11 mouse cellular contexts compared by ENCODE assay signal in the genomic region with DNA sequence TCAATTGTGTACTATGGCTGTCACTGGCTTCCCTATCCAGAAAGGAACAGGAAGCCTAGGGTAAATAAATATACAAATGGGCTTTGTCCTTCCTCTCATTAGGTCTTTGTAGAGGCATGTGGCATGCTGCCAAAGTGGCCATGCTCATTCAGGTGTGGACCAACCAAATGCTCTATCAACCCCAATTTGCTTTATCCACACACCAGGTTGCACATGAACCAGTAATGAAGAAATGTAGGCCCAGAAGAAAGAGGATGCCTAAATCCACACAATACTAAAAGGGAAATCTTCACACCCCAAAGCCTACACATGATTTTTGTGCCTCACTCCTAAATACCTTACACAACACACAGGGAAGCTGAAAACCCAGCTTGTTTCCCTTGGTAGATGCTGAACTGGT. TPM values are rescaled to one million over a fixed set of nuclear protein-coding genes. Genes with fewer than 3 reads are reported as not detected.
DNase-seq lines count a peak whose midpoint lies in the region; ATAC-seq and TF ChIP-seq lines count a peak whose summit lies in the region.
"Had no signal": no experiment of that assay in that cellular context is flagged by ENCODE, and none has a peak within 500 bp of the region (broad histone marks: within the 10 kb centered on the region; RNA-seq: fewer than 3 reads in every experiment).

No protein-coding gene starts in this region.

- no peak for TF ChIP-seq CTCF in hindbrain, postnatal 0 days (IDR thresholded peaks at IDR 0.05; ENCODE audit: low read depth)

- peak; percentile 57 for DNase-seq in hindbrain, postnatal 0 days (ENCODE audit: low spot score)
- no peak for DNase-seq in hindbrain, embryonic 10.5 days (ENCODE audit: low spot score)
- peak; percentile 42 for DNase-seq in Muller cell, postnatal 12 days (ENCODE audit: inconsistent ontology term)
- DNase-seq in cerebellum, adult 11-12 months, result peak; percentile 76
- DNase-seq in kidney, adult 8-10 months, result peak; percentile 24 to 35
- no peak for DNase-seq in embryonic facial prominence, embryonic 10.5 days (ENCODE audit: low spot score)
- DNase-seq in urinary bladder, postnatal 25 days (ENCODE audit: low spot score), result no peak

- no peak for ATAC-seq in hindbrain, postnatal 0 days
- ATAC-seq in megakaryocyte, adult 5-6 weeks (ENCODE audit: poor library complexity, severe bottlenecking), result no peak

- H3K9ac ChIP-seq in hindbrain, postnatal 0 days (replicated peaks; ENCODE audit: low read length), result no peak overlapping the region
- H3K9ac ChIP-seq: embryonic facial prominence, embryonic 15.5 days; midbrain, embryonic 13.5 days had no signal

- H3K36me3 ChIP-seq in hindbrain, postnatal 0 days (ENCODE audit: insufficient read depth, low read length), result peaks cover 48% of the 10 kb centered on the region
- H3K36me3 ChIP-seq in hindbrain, embryonic 10.5 days, result peaks cover 100% of the 10 kb centered on the region
- peaks cover 100% of the 10 kb centered on the region for H3K36me3 ChIP-seq in embryonic facial prominence, embryonic 10.5 days (replicated peaks)

- no peaks in the 10 kb centered on the region for H3K9me3 ChIP-seq in hindbrain, postnatal 0 days (ENCODE audit: low read length)
- no peaks in the 10 kb centered on the region for H3K9me3 ChIP-seq in hindbrain, embryonic 10.5 days
- no peaks in the 10 kb centered on the region for H3K9me3 ChIP-seq in embryonic facial prominence, embryonic 10.5 days
- H3K9me3 ChIP-seq: embryonic facial prominence, embryonic 15.5 days; midbrain, embryonic 13.5 days had no signal

- no peak overlapping the region for H3K4me3 ChIP-seq in hindbrain, postnatal 0 days (ENCODE audit: low read length)
- no peak overlapping the region for H3K4me3 ChIP-seq in hindbrain, embryonic 10.5 days
- H3K4me3 ChIP-seq in embryonic facial prominence, embryonic 10.5 days, result no peak overlapping the region
- H3K4me3 ChIP-seq: embryonic facial prominence, embryonic 15.5 days; midbrain, embryonic 13.5 days had no signal

- H3K27me3 ChIP-seq in hindbrain, postnatal 0 days (ENCODE audit: insufficient read depth, low read length), result no peaks in the 10 kb centered on the region
- no peaks in the 10 kb centered on the region for H3K27me3 ChIP-seq in hindbrain, embryonic 10.5 days (ENCODE audit: insufficient read depth, poor library complexity, severe bottlenecking)
- no peaks in the 10 kb centered on the region for H3K27me3 ChIP-seq in embryonic facial prominence, embryonic 10.5 days (replicated peaks; ENCODE audit: low read depth, poor library complexity, severe bottlenecking)
- H3K27me3 ChIP-seq: embryonic facial prominence, embryonic 15.5 days; midbrain, embryonic 13.5 days had no signal

- no peak overlapping the region for H3K4me2 ChIP-seq in hindbrain, postnatal 0 days (ENCODE audit: low read depth, low read length)
- H3K4me2 ChIP-seq: embryonic facial prominence, embryonic 15.5 days; midbrain, embryonic 13.5 days had no signal

- 0 out of 2 replicates have a peak overlapping the region, but pooled peaks have one; percentile 20 for H3K27ac ChIP-seq in hindbrain, postnatal 0 days
- no peak overlapping the region for H3K27ac ChIP-seq in hindbrain, embryonic 10.5 days
- H3K27ac ChIP-seq in embryonic facial prominence, embryonic 10.5 days (replicated peaks), result no peak overlapping the region
- H3K27ac ChIP-seq: embryonic facial prominence, embryonic 15.5 days; midbrain, embryonic 13.5 days; stomach, postnatal 0 days had no signal

- H3K4me1 ChIP-seq in hindbrain, postnatal 0 days (ENCODE audit: insufficient read depth, low read length), result 0 out of 2 replicates have a peak, but pooled peaks cover 6% of the 10 kb centered on the region
- H3K4me1 ChIP-seq in hindbrain, embryonic 10.5 days (replicated peaks), result no peaks in the 10 kb centered on the region
- no peaks in the 10 kb centered on the region for H3K4me1 ChIP-seq in embryonic facial prominence, embryonic 10.5 days
- H3K4me1 ChIP-seq: embryonic facial prominence, embryonic 15.5 days had no signal

RNA-seq across cellular contexts. Expression of gene Pogk, which starts 8.2 kb away (rescaled TPM):
- 71.0 and 83.0 TPM in 2 replicates for total RNA-seq in hindbrain, postnatal 0 days (2014; rRNA removed)
- polyA plus RNA-seq in hindbrain, postnatal 0 days (2015; fragmentation: Nextera tagmentation; extraction: Ambion mirVana), result 18.9 and 19.3 TPM in 2 replicates
- polyA plus RNA-seq in hindbrain, embryonic 10.5 days (2016; fragmentation: Nextera tagmentation; extraction: Ambion mirVana), result 27.7 and 33.2 TPM in 2 replicates
- polyA plus RNA-seq in embryonic facial prominence, embryonic 10.5 days (2016; fragmentation: Nextera tagmentation; extraction: Ambion mirVana), result 27.5 and 28.2 TPM in 2 replicates
- 3.6 and 4.9 TPM in 2 replicates for total RNA-seq in megakaryocyte, adult 5-6 weeks (2015)
- total RNA-seq in megakaryocyte, adult 5-6 weeks (2017), result 4.3 and 5.1 TPM in 2 replicates

RNA-seq across cellular contexts. Expression of gene Tada1, which starts 22.6 kb away (rescaled TPM):
- 38.6 and 51.5 TPM in 2 replicates for total RNA-seq in hindbrain, postnatal 0 days (2014; rRNA removed)
- polyA plus RNA-seq in hindbrain, postnatal 0 days (2015; fragmentation: Nextera tagmentation; extraction: Ambion mirVana), result 52.7 and 55.7 TPM in 2 replicates
- polyA plus RNA-seq in hindbrain, embryonic 10.5 days (2016; fragmentation: Nextera tagmentation; extraction: Ambion mirVana), result 58.7 and 60.3 TPM in 2 replicates
- 62.9 and 64.6 TPM in 2 replicates for polyA plus RNA-seq in embryonic facial prominence, embryonic 10.5 days (2016; fragmentation: Nextera tagmentation; extraction: Ambion mirVana)
- total RNA-seq in megakaryocyte, adult 5-6 weeks (2015), result 44.1 and 47.3 TPM in 2 replicates
- 28.9 and 29.4 TPM in 2 replicates for total RNA-seq in megakaryocyte, adult 5-6 weeks (2017)

Comparison
In these comparisons a context has a peak if more than half of its experiments do, and no peak if none do; other contexts are left out.
1. DNase-seq: peak in hindbrain, postnatal 0 days (single experiment), Muller cell, postnatal 12 days (single experiment), cerebellum, adult 11-12 months (single experiment) and kidney, adult 8-10 months (2 of 2); none in hindbrain, embryonic 10.5 days (single experiment), embryonic facial prominence, embryonic 10.5 days (single experiment) and urinary bladder, postnatal 25 days (single experiment).